Comparison of ENCODE assay signal across 9 mouse cellular contexts in the genomic region with DNA sequence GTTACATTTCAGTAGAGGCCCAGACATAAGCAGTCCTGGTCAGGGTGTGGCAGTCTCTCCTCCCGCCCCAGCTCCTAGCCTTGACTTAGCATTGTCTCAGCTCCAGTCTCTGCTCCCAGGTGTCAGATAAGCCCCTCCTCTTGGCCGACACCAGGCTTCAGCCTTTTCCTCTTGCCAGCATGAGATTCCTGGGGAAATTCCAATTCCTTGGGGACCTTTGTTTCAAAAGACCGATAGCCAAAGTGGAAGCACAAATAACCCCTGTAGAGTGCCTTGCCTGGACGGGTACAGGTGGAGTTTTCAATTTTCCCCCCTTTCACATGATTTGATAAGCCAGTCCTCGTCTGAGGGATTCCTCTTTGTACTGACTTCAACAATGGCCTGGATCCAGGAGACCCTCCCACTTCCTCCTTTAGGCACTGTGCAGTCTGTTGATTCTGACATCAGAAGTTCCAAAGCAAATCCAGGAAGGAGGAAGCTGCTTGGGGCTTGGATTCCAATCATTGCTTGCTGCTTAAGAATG. TPM values are rescaled to one million over a fixed set of nuclear protein-coding genes. Genes with fewer than 3 reads are reported as not detected.
DNase-seq lines count a peak whose midpoint lies in the region; ATAC-seq lines count a peak whose summit lies in the region.
"Had no signal": no experiment of that assay in that cellular context is flagged by ENCODE, and none has a peak within 500 bp of the region (broad histone marks: within the 10 kb centered on the region; RNA-seq: fewer than 3 reads in every experiment).

No protein-coding gene starts in this region.

- H3K27me3 ChIP-seq in hindbrain, embryonic 10.5 days (ENCODE audit: insufficient read depth, poor library complexity, severe bottlenecking) = no peaks in the 10 kb centered on the region
- no peaks in the 10 kb centered on the region for H3K27me3 ChIP-seq in hindbrain, embryonic 12.5 days
- no peaks in the 10 kb centered on the region for H3K27me3 ChIP-seq in heart, embryonic 15.5 days
- H3K27me3 ChIP-seq: hindbrain, embryonic 15.5 days had no signal

- H3K4me3 ChIP-seq in hindbrain, embryonic 10.5 days = no peak overlapping the region
- H3K4me3 ChIP-seq in hindbrain, embryonic 12.5 days = no peak overlapping the region
- no peak overlapping the region for H3K4me3 ChIP-seq in heart, embryonic 15.5 days
- H3K4me3 ChIP-seq: hindbrain, embryonic 15.5 days had no signal

- WGBS in hindbrain, embryonic 10.5 days = 10% methylated on average over 5 of the region's 5 CpGs
- 11% methylated on average over 5 of the region's 5 CpGs for WGBS in hindbrain, embryonic 12.5 days
- 13% methylated on average over 5 of the region's 5 CpGs for WGBS in heart, embryonic 15.5 days

- DNase-seq in hindbrain, embryonic 10.5 days (ENCODE audit: low spot score) = no peak
- DNase-seq in embryo, embryonic 9.5 days (ENCODE audit: extremely low spot score) = peak; percentile 48
- peak; percentile 78 for DNase-seq in kidney, postnatal 10 days
- DNase-seq in left cerebral cortex, adult 9 months (ENCODE audit: low spot score in 2 of 2) = no peak
- no peak for DNase-seq in frontal cortex, postnatal 25 days (ENCODE audit: low spot score in 2 of 2)

- no peak overlapping the region for H3K4me2 ChIP-seq in hindbrain, embryonic 12.5 days (replicated peaks)
- H3K4me2 ChIP-seq in heart, embryonic 15.5 days = peak overlapping the region; percentile 33
- H3K4me2 ChIP-seq: hindbrain, embryonic 15.5 days had no signal

- H3K4me1 ChIP-seq in hindbrain, embryonic 10.5 days (replicated peaks) = peaks cover 41% of the 10 kb centered on the region
- H3K4me1 ChIP-seq in hindbrain, embryonic 12.5 days = peaks cover 18% of the 10 kb centered on the region
- H3K4me1 ChIP-seq in heart, embryonic 15.5 days (replicated peaks) = peaks cover 59% of the 10 kb centered on the region

- no peaks in the 10 kb centered on the region for H3K9me3 ChIP-seq in hindbrain, embryonic 10.5 days
- no peaks in the 10 kb centered on the region for H3K9me3 ChIP-seq in hindbrain, embryonic 12.5 days (replicated peaks)
- no peaks in the 10 kb centered on the region for H3K9me3 ChIP-seq in heart, embryonic 15.5 days (replicated peaks)
- H3K9me3 ChIP-seq: hindbrain, embryonic 15.5 days had no signal

- no peaks in the 10 kb centered on the region for H3K36me3 ChIP-seq in hindbrain, embryonic 10.5 days
- no peaks in the 10 kb centered on the region for H3K36me3 ChIP-seq in hindbrain, embryonic 12.5 days
- H3K36me3 ChIP-seq in heart, embryonic 15.5 days = no peaks in the 10 kb centered on the region
- H3K36me3 ChIP-seq: hindbrain, embryonic 15.5 days had no signal

- no peak for ATAC-seq in hindbrain, embryonic 12.5 days (ENCODE audit: low FRiP score)
- peak; percentile 51 for ATAC-seq in heart, embryonic 15.5 days (replicated peaks; ENCODE audit: insufficient number of reproducible peaks, insufficient read depth, low FRiP score, low read depth)
- 0 out of 2 replicates have a peak, but pooled peaks have one; percentile 34 for ATAC-seq in megakaryocyte-erythroid progenitor cell, adult 5-6 weeks (replicated peaks; ENCODE audit: low FRiP score, low TSS enrichment, poor library complexity, severe bottlenecking)

- no peak overlapping the region for H3K9ac ChIP-seq in hindbrain, embryonic 12.5 days
- no peak overlapping the region for H3K9ac ChIP-seq in heart, embryonic 15.5 days
- H3K9ac ChIP-seq: hindbrain, embryonic 15.5 days had no signal

- H3K27ac ChIP-seq in hindbrain, embryonic 10.5 days = peak overlapping the region; percentile 60
- H3K27ac ChIP-seq in hindbrain, embryonic 12.5 days = no peak overlapping the region
- peak overlapping the region; percentile 72 for H3K27ac ChIP-seq in heart, embryonic 15.5 days
- H3K27ac ChIP-seq: hindbrain, embryonic 15.5 days had no signal

RNA-seq across cellular contexts. Expression of gene Flnb, which starts 33.8 kb away (rescaled TPM):
- 17.2 and 19.8 TPM in 2 replicates for polyA plus RNA-seq in hindbrain, embryonic 10.5 days (2016; fragmentation: Nextera tagmentation; extraction: Ambion mirVana)
- 32.4 and 37.3 TPM in 2 replicates for polyA plus RNA-seq in hindbrain, embryonic 12.5 days (2016; fragmentation: Nextera tagmentation; extraction: Ambion mirVana)
- 7.4 and 12.1 TPM in 2 replicates for polyA plus RNA-seq in heart, embryonic 15.5 days (2015; fragmentation: Nextera tagmentation; extraction: Ambion mirVana)
- 0.76 and 1.5 TPM in 2 replicates for total RNA-seq in megakaryocyte-erythroid progenitor cell, adult 5-6 weeks (2014; fragmentation: Nextera tagmentation)
- 1.3 and 1.9 TPM in 2 replicates for total RNA-seq in megakaryocyte-erythroid progenitor cell, adult 5-6 weeks (2017)

Comparison
In these comparisons a context has a peak if more than half of its experiments do, and no peak if none do; other contexts are left out.
1. DNase-seq: peak in embryo, embryonic 9.5 days (single experiment) and kidney, postnatal 10 days (single experiment); none in hindbrain, embryonic 10.5 days (single experiment), left cerebral cortex, adult 9 months (0 of 2) and frontal cortex, postnatal 25 days (0 of 2).